Mouse (Mus musculus) left cerebral cortex, postnatal 4 days (tissue): Measurements from ENCODE around the gene Lsmem1. TPM values are rescaled to one million over a fixed set of nuclear protein-coding genes. Genes with fewer than 3 reads are reported as not detected.

Source experiments
- DNase-seq: peaks from one replicate; pipeline ENCODE4 v3.0.0-alpha.2; 2022
- intact Hi-C: fragments of 180-260 bp; cut with DNase I; formaldehyde crosslinking; loops from one replicate; pipeline ENCODE4 v1.15.1; 2025
- microRNA-seq: library from miRNA; unstranded; fragments of <30 nt; microRNA quantifications from one replicate; pipeline ENCODE4 v1.2.0, GENCODE M21; 2022
- total RNA-seq, 2 experiments: library from RNA; stranded (reverse); gene quantifications; 2 replicates each; pipeline ENCODE4 v1.2.3; 2021

Lsmem1 gene
- total RNA-seq, 2 experiments from 2014 or later: 0.54 TPM; not detected in 1

- DNase-seq: no peak
- intact Hi-C loops: no loop called here
Observed at GRCm38 (mm10) chr12:40147319-40147718, 52.0 kb downstream of the Lsmem1 start.

- no peak for DNase-seq
- intact Hi-C loops: no loop called here
Observed at GRCm38 (mm10) chr12:40146510-40146909, 52.8 kb downstream of the Lsmem1 start.

- intact Hi-C loops: no loop called here
Observed at GRCm38 (mm10) chr12:40140706-40141105, 58.6 kb downstream of the Lsmem1 start.

GRCm38 (mm10) chr12:40139484-40140245, 59.6 kb downstream of the Lsmem1 start:
- intact Hi-C loops: no loop called here
- DNase-seq: no peak

More at GRCm38 (mm10) chr12:40140706-40141105, 58.6 kb downstream of the Lsmem1 start:
- DNase-seq: no peak

- DNase-seq: no peak
- intact Hi-C loops: no loop called here
Observed at GRCm38 (mm10) chr12:40134529-40134928, 64.8 kb downstream of the Lsmem1 start.

- intact Hi-C loops: no loop called here
- DNase-seq: peak; percentile 11
Observed at GRCm38 (mm10) chr12:40133573-40134271, 65.6 kb downstream of the Lsmem1 start, which contains the start of gene Scin. Scin (minus strand) TSS chr12:40134228.

- no peak for DNase-seq
- intact Hi-C loops: no loop called here
Observed at GRCm38 (mm10) chr12:40133194-40133572, 66.1 kb downstream of the Lsmem1 start.

Small RNA genes within 50 kb of the gene (microRNA-seq; reads per million reads assigned to microRNA genes)
- gene Mir1938: 1.5 reads per million

Other genes starting within 250 kb of the Lsmem1 start
- 10 to 100 TPM; 78.4 to 90.2 TPM for gene Arl4a, start 161.5 kb downstream of the Lsmem1 start, total RNA-seq
- gene Scin, start 65.3 kb downstream of the Lsmem1 start, total RNA-seq: under 1 TPM in 1 of 2 experiments, not detected in 1; 0.12 TPM
- gene Ifrd1, start 49.0 kb upstream of the Lsmem1 start, total RNA-seq: 100 to 1,000 TPM; 112 to 125 TPM
- gene Zfp277, start 246.4 kb upstream of the Lsmem1 start, total RNA-seq: 10 to 100 TPM; 21.4 to 23.6 TPM
- gene Dock4, start 246.5 kb upstream of the Lsmem1 start, total RNA-seq: 10 to 100 TPM; 61.4 to 62.9 TPM